Mouse (Mus musculus) bone marrow, adult 2 months (tissue): ENCODE measurements around the gene Tspan2.

Experiments
- CTCF ChIP-seq: fragments of 200-500 bp; IDR thresholded peaks from 2 replicates; pipeline ENCODE4 v1.5.1; 2011; ENCODE audit warnings: low read length, control low read depth; ENCODE audit not compliant: control insufficient read depth, insufficient read depth
- POLR2A ChIP-seq: fragments of 200-500 bp; IDR thresholded peaks from 2 replicates; pipeline ENCODE4 v1.6.1; 2011; ENCODE audit warnings: low read depth, mild to moderate bottlenecking, control low read depth, low read length, borderline replicate concordance; ENCODE audit not compliant: control insufficient read depth

GRCm38 (mm10) chr3:102773018-102773417, 38.7 kb downstream of the Tspan2 start:
- TF ChIP-seq CTCF (no peak), POLR2A (no peak)
